Mouse (Mus musculus): ENCODE data around the gene Itga2. TPM values are rescaled to one million over a fixed set of nuclear protein-coding genes. Genes with fewer than 3 reads are reported as not detected.

Gene Itga2
- polyA plus RNA-seq (2012; rRNA removed), result 1.0 and 2.5 TPM in 2 replicates

DNA sequence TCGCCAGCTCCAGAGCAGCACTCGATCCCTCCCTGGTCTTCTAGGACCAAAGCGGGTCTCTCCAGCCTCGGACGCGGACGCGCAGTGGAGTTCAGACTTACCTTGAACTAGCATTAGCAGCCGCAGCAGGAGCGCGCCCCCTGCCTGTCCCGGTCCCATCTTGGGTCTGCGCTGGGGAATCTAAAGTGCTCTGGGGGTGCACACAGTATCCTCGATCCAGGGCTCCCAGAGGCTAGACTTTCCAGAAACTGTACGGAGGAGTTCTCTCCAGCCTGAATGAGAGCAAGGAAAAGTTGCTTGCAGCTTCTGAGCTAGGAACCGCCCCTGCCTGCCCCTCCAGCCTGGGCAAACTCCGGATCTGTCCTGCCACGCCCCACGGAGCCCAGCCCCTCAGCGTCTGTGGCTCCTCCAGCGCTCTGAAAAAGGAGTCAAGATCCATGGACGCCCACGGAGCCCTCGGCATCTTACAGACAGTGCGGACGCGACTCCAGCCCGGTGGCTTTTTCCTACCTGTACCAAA is at the start of gene Itga2:
Itga2 (minus strand) TSS at position 326 of the 520 bp plus-strand sequence.

DNA sequence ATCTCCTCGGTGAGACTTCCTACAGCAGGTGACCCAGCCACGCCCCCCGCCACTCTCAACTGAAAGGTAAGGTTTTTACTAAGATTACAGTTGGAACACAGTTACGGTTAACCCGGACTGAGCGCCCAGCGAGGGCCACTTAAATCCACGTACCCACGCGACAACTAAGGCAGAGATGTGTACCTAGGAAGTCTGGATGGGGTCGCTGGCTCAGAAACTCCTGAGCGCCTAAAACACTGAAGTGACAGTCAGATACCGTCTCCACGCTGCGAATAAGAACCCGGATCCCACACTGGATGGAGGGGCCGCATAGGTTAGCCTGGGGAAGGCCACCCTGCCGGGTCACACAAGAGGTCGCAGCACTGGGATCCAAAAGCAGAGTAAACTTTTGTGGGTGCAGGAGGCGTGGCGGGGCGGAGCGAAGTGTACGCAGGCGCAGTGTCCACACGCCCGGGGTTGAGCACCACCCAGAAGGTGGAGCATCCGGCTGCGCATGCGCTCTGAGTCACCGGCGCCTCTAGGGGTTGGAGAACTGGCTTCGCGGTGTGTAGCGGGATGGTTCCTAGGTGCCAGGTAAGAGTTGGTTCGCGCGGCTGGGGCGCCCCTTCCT is 114.0 kb downstream of the Itga2 start, which contains the start of gene Mocs2:
Mocs2 (plus strand) TSS at position 486 of the 610 bp plus-strand sequence.

Other genes with a start within 250 kb of the Itga2 start
- gene Mocs2, start 113.9 kb downstream of the Itga2 start, polyA plus RNA-seq (2012; rRNA removed), result 4.7 and 9.4 TPM in 2 replicates
- gene Pelo, start 158.1 kb upstream of the Itga2 start, polyA plus RNA-seq (2012; rRNA removed), result 33.2 and 33.3 TPM in 2 replicates
- gene Gm49395, start 169.8 kb upstream of the Itga2 start, polyA plus RNA-seq (2012; rRNA removed), result 4.4 and 6.9 TPM in 2 replicates
- gene Itga1, start 169.9 kb upstream of the Itga2 start, polyA plus RNA-seq (2012; rRNA removed), result 6.0 and 7.1 TPM in 2 replicates

Measured in ovary, adult 2 months (tissue).